Mouse (Mus musculus): ENCODE data around the gene C130074G19Rik. TPM values are rescaled to one million over a fixed set of nuclear protein-coding genes. Genes with fewer than 3 reads are reported as not detected.

The C130074G19Rik gene
- total and polyA plus RNA-seq, 3 experiments = not detected

GRCm38 (mm10) chr1:184861551-184861950, 21.5 kb downstream of the C130074G19Rik start:
- H3K9me3 ChIP-seq (replicated peaks; ENCODE audit: insufficient read depth, low read length) = no peaks in the 10 kb centered on the region
- TF ChIP-seq TCF12 (IDR thresholded peaks at IDR 0.05; ENCODE audit: low read depth, low read length) = no peak
- TF ChIP-seq TAL1 (IDR thresholded peaks at IDR 0.05; ENCODE audit: low read length) = no peak
- no peak for TF ChIP-seq POLR2AphosphoS5 (IDR thresholded peaks at IDR 0.05; ENCODE audit: borderline replicate concordance, low read depth, low read length)
- TF ChIP-seq ZKSCAN1 (IDR thresholded peaks at IDR 0.05; ENCODE audit: low read depth, low read length) = no peak
- no peak for TF ChIP-seq POLR2AphosphoS2 (IDR thresholded peaks at IDR 0.05; ENCODE audit: low read length)
- no peak for TF ChIP-seq NRF1 (IDR thresholded peaks at IDR 0.05; ENCODE audit: insufficient read depth, low read depth, low read length, poor library complexity, severe bottlenecking)
- no peak for TF ChIP-seq NELFE (IDR thresholded peaks at IDR 0.05; ENCODE audit: low read depth, low read length)
- no peak for TF ChIP-seq GABPA (IDR thresholded peaks at IDR 0.05; ENCODE audit: low read depth, low read length)
- no peak for TF ChIP-seq BHLHE40 (IDR thresholded peaks at IDR 0.05; ENCODE audit: borderline replicate concordance, low read depth, low read length)
- TF ChIP-seq ZNF384 (IDR thresholded peaks at IDR 0.05; ENCODE audit: low read depth, low read length) = no peak
- TF ChIP-seq MEF2A (IDR thresholded peaks at IDR 0.05; ENCODE audit: extremely low read depth, insufficient replicate concordance, low read depth, low read length, poor library complexity, severe bottlenecking) = no peak
- TF ChIP-seq KAT2A (conservative IDR thresholded peaks at IDR 0.05; ENCODE audit: low read depth, low read length) = no peak
- TF ChIP-seq MAZ (IDR thresholded peaks at IDR 0.05; ENCODE audit: low read depth, low read length) = no peak
- no peak for TF ChIP-seq USF1 (IDR thresholded peaks at IDR 0.05; ENCODE audit: low read depth, low read length)
- TF ChIP-seq JUND (IDR thresholded peaks at IDR 0.05; ENCODE audit: low read depth, low read length) = no peak
- no peak for TF ChIP-seq SIN3A (IDR thresholded peaks at IDR 0.05; ENCODE audit: low read length)
- no peak for TF ChIP-seq ZC3H11A (IDR thresholded peaks at IDR 0.05; ENCODE audit: low read depth, low read length)
- DNase-seq (ENCODE audit: low read depth, low spot score) = no peak
- H3K79me2 ChIP-seq (ENCODE audit: control insufficient read depth, insufficient read depth, low read length, poor library complexity) = no peaks in the 10 kb centered on the region
- no peak overlapping the region for H3K4me3 ChIP-seq (ENCODE audit: control insufficient read depth in 1 of 2, insufficient read depth in 1 of 2, low read depth in 2 of 2, low read length in 2 of 2)
- H3K36me3 ChIP-seq (ENCODE audit: control insufficient read depth in 1 of 2, insufficient read depth in 2 of 2, low read length in 2 of 2) = no peaks in the 10 kb centered on the region
- H3K4me1 ChIP-seq (ENCODE audit: control insufficient read depth in 1 of 2, insufficient read depth in 2 of 2, low read length in 2 of 2) = no peaks in the 10 kb centered on the region
- no peak overlapping the region for H3K27ac ChIP-seq (ENCODE audit: control insufficient read depth, low read depth, low read length)
- no peak overlapping the region for H3K9ac ChIP-seq (ENCODE audit: control insufficient read depth, low read depth, low read length, poor library complexity, severe bottlenecking)
- H3K27me3 ChIP-seq (ENCODE audit: control insufficient read depth in 1 of 2, insufficient read depth in 2 of 2, low read length in 2 of 2) = no peaks in the 10 kb centered on the region; a peak in 1 of 4 replicates

- no peaks in the 10 kb centered on the region for H3K4me1 ChIP-seq (ENCODE audit: control insufficient read depth in 1 of 2, insufficient read depth in 2 of 2, low read length in 2 of 2)
- no peak for DNase-seq (ENCODE audit: low read depth, low spot score)
- H3K36me3 ChIP-seq (ENCODE audit: control insufficient read depth in 1 of 2, insufficient read depth in 2 of 2, low read length in 2 of 2) = no peaks in the 10 kb centered on the region
- no peak overlapping the region for H3K9ac ChIP-seq (ENCODE audit: control insufficient read depth, low read depth, low read length, poor library complexity, severe bottlenecking)
- no peak overlapping the region for H3K4me3 ChIP-seq (ENCODE audit: control insufficient read depth in 1 of 2, insufficient read depth in 1 of 2, low read depth in 2 of 2, low read length in 2 of 2)
- H3K27me3 ChIP-seq (ENCODE audit: control insufficient read depth in 1 of 2, insufficient read depth in 2 of 2, low read length in 2 of 2) = no peaks in the 10 kb centered on the region; a peak in 1 of 4 replicates
- no peaks in the 10 kb centered on the region for H3K9me3 ChIP-seq (replicated peaks; ENCODE audit: insufficient read depth, low read length)
- no peak overlapping the region for H3K27ac ChIP-seq (ENCODE audit: control insufficient read depth, low read depth, low read length)
- TF ChIP-seq HCFC1 (IDR thresholded peaks at IDR 0.05; ENCODE audit: low read depth, low read length) (no peak), MXI1 (IDR thresholded peaks at IDR 0.05; ENCODE audit: low read depth, low read length) (no peak), NRF1 (IDR thresholded peaks at IDR 0.05; ENCODE audit: insufficient read depth, low read depth, low read length, poor library complexity, severe bottlenecking) (no peak), ELF1 (IDR thresholded peaks at IDR 0.05; ENCODE audit: low read depth, low read length) (no peak), CTCF (IDR thresholded peaks at IDR 0.05 in 2 of 3, conservative IDR thresholded peaks at IDR 0.05 in 1 of 3; ENCODE audit: control insufficient read depth in 1 of 3, insufficient read depth in 1 of 3, low read depth in 2 of 3, low read length in 3 of 3, poor library complexity in 1 of 3, severe bottlenecking in 1 of 3) (no peak), MYB (IDR thresholded peaks at IDR 0.05; ENCODE audit: low read depth, low read length) (no peak), MYC (IDR thresholded peaks at IDR 0.05; ENCODE audit: low read depth, low read length) (no peak), POLR2AphosphoS5 (IDR thresholded peaks at IDR 0.05; ENCODE audit: borderline replicate concordance, low read depth, low read length) (no peak), MEF2A (IDR thresholded peaks at IDR 0.05; ENCODE audit: extremely low read depth, insufficient replicate concordance, low read depth, low read length, poor library complexity, severe bottlenecking) (no peak), JUND (IDR thresholded peaks at IDR 0.05; ENCODE audit: low read depth, low read length) (no peak), POLR2AphosphoS2 (IDR thresholded peaks at IDR 0.05; ENCODE audit: low read length) (no peak), RCOR1 (IDR thresholded peaks at IDR 0.05; ENCODE audit: low read depth, low read length) (no peak), E2F4 (IDR thresholded peaks at IDR 0.05; ENCODE audit: borderline replicate concordance, low read depth, low read length) (no peak), ETS1 (IDR thresholded peaks at IDR 0.05; ENCODE audit: low read depth, low read length) (no peak), TBP (IDR thresholded peaks at IDR 0.05; ENCODE audit: low read depth, low read length) (no peak), ZNF384 (IDR thresholded peaks at IDR 0.05; ENCODE audit: low read depth, low read length) (no peak)
- no peaks in the 10 kb centered on the region for H3K79me2 ChIP-seq (ENCODE audit: control insufficient read depth, insufficient read depth, low read length, poor library complexity)
Observed at GRCm38 (mm10) chr1:184860276-184860675, 22.7 kb downstream of the C130074G19Rik start.

Data from MEL (cell line).